Mouse (Mus musculus) heart, postnatal 10 days (tissue): Measurements from ENCODE around the gene Stk24. TPM values are rescaled to one million over a fixed set of nuclear protein-coding genes. Genes with fewer than 3 reads are reported as not detected.
A peak's percentile ranks its signal among the peaks of the same experiment; 100 is the strongest.
"Not testable (repeated sequence)": the region's sequence is repeated elsewhere in the genome, so short reads cannot be mapped to it uniquely, and the experiment has no call there.

Source experiments
- DNase-seq, 2 experiments: peaks; one replicate each; pipeline ENCODE4 v3.0.0; 2021
- intact Hi-C: fragments of 180-260 bp; cut with DNase I; formaldehyde crosslinking; loops from one replicate; pipeline ENCODE4 v1.15.1; 2025
- total RNA-seq, 2 experiments: library from RNA; stranded (reverse); gene quantifications; 2 replicates each; pipeline ENCODE4 v1.2.3; 2021

Stk24 gene
- total RNA-seq = 10 to 100 TPM; 86.3 to 96.3 TPM

- no peak for DNase-seq
- intact Hi-C loops = loop anchor here (2.0 kb wide), 3 partner anchors 33 to 71 kb away; no protein-coding TSS in a partner anchor
Observed at GRCm38 (mm10) chr14:121379827-121380145, at the start of gene Stk24. Gene Stk24 (minus strand): TSS chr14:121380011.

- intact Hi-C loops = no loop called here
- DNase-seq = no peak
Observed at GRCm38 (mm10) chr14:121428148-121428547, 48.3 kb upstream of the Stk24 start.

DNA sequence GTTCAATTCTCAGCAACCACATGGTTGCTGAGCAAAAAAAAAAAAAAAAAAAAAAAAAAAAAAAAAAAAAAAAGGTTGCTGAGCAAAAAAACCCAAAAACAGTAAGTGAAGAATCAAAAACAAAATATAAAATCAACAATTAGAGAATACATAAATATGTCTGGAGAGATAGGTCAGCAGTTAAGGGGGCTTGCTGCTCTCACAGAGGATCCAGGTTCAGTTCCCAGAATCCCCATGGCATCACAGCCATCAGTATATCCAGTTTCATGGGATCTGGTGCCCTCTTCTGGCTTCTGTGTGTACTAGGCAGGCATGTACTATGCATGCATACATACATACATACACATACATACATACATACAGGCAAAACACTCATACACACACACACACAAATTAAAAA lies 46.9 kb upstream of the Stk24 start:
- DNase-seq = no peak
- intact Hi-C loops = no loop called here

DNA sequence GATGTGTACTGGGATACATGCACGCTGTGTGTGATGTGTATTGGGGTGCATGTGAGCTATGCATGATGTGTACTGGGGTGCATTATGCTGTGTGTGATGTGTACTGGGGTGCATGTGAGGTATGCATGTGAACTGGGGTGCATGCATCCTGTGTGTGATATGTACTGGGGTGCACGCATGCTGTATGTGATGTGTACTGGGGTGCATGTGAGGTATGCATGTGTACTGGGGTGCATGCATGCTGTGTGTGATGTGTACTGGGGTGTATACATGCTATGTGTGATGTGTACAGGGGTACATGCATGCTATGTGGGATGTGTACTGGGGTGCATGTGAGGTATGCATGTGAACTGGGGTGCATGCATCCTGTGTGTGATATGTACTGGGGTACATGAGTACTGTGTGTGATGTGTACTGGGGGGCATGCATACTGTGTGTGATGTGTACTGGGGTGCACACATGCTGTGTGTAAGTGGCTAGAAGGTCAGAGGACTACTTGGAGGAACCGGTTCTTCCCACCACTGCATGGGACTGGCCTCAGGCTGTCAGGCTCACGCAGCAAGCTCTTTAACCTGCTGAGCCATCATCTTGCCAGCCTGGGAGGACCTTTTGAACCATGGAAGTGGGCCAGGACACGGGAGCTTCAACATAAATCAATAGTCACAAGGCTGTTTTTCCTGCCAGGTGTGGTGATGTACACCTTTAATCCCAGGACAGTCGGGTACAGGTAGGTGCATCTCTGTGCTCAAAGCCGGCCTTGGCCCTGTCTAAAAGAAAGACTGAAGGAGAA lies 45.4 kb upstream of the Stk24 start:
- DNase-seq = no peak
- intact Hi-C loops = no loop called here

- DNase-seq = peak in 1 of 2 experiments; percentile 59
- intact Hi-C loops = loop anchor here (2.0 kb wide), 1 partner anchor 45 kb away; no protein-coding TSS in a partner anchor
Observed at GRCm38 (mm10) chr14:121423341-121423751, 43.5 kb upstream of the Stk24 start.

GRCm38 (mm10) chr14:121422664-121423340 lies 43.0 kb upstream of the Stk24 start:
- intact Hi-C loops = loop anchor here (2.0 kb wide), 1 partner anchor 44 kb away; no protein-coding TSS in a partner anchor
- peak; percentile 66 to 72 for DNase-seq

- no peak for DNase-seq
- intact Hi-C loops = loop anchor here (2.0 kb wide), 1 partner anchor 43 kb away; no protein-coding TSS in a partner anchor
Observed at GRCm38 (mm10) chr14:121422000-121422399, 42.2 kb upstream of the Stk24 start.

GRCm38 (mm10) chr14:121417594-121417993 lies 37.8 kb upstream of the Stk24 start:
- intact Hi-C loops = no loop called here

GRCm38 (mm10) chr14:121416626-121417319 lies 37.0 kb upstream of the Stk24 start:
- no peak for DNase-seq
- intact Hi-C loops = no loop called here

More at GRCm38 (mm10) chr14:121417594-121417993, 37.8 kb upstream of the Stk24 start:
- DNase-seq = peak in 1 of 2 experiments; percentile 12

- no peak for DNase-seq
- intact Hi-C loops = no loop called here
Observed at GRCm38 (mm10) chr14:121414635-121415241, 34.9 kb upstream of the Stk24 start.

DNA sequence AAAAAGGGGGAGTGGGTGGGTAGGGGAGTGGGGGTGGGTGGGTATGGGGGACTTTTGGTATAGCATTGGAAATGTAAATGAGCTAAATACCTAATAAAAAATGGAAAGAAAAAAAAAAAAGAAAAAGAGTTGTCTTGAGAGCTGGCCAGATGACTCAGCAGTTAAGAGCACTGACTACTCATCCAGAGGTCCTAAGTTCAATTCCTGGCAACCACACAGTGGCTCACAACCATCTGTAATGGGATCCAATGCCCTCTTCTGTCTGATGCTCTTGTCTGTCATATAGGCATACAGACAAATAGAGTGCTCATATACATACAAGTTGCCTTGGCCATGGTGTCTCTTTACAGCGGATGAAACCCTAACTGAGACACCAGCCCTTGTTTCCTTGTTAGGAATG lies 33.9 kb upstream of the Stk24 start:
- intact Hi-C loops, DNase-seq: not testable (repeated sequence)

- intact Hi-C loops = no loop called here
- no peak for DNase-seq
Observed at GRCm38 (mm10) chr14:121408944-121409343, 29.1 kb upstream of the Stk24 start.

DNA sequence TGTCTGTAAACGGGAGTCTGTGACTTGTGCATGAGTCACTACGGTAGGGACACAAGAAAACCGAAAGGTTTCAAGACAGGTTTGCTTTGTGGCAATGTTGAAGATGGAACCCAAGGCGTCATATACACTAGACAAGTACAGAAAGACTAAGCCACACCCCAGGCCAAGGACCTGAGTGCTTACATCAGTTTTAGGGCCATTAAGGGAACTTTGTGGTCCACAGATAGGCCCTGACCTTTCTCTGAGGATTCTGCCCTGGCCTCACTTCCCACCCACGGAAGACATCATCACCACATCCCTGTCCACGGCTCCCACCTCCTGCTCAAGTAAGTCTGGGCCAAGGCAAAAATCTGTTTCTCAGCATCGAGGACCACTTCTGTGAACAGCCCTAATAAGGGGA lies 27.1 kb upstream of the Stk24 start:
- no peak for DNase-seq
- intact Hi-C loops = no loop called here

DNA sequence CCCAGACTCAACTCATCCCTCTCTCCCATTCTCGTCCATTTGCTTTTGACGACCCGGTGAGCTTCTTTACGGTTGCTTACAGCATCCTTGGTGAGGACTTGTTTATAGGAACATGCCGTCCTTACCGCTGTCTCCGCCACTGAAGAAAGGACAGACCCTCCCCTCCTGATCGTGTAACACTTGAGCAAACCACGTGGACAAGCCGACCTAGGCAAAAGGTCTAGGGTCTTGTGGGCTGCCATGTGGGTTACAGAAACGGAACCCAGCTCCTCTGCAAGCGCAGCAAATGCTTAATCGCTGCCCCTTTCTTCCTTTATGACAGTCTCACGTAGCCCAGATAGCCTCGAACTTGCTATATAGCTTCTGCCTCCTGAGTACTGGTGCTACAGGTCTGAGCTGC lies 25.7 kb upstream of the Stk24 start:
- intact Hi-C loops = no loop called here

GRCm38 (mm10) chr14:121405120-121405519 lies 25.3 kb upstream of the Stk24 start:
- intact Hi-C loops = no loop called here
- DNase-seq = no peak

More for the DNA sequence above, 25.7 kb upstream of the Stk24 start:
- DNase-seq = no peak

GRCm38 (mm10) chr14:121399676-121400075 lies 19.9 kb upstream of the Stk24 start:
- intact Hi-C loops = no loop called here
- no peak for DNase-seq

GRCm38 (mm10) chr14:121397471-121397870 lies 17.7 kb upstream of the Stk24 start:
- DNase-seq = no peak
- intact Hi-C loops = no loop called here

DNA sequence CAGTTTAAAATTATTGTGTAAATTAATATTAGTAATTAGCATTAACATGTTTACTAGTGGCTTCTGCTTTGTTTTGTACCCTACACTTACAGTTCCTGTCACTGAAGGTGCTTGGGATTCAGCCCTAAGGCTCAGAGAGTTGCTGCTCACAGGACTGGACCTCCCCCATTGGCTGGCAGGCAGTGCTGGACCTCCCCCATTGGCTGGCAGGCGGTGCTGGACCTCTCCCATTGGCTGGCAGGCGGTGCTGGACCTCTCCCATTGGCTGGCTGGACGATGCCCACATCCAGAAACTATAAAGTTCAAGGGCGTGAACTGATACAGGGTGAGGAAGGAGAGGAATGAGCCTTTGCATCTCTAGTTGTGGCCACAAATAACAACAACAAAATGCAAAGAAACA lies 15.3 kb upstream of the Stk24 start:
- intact Hi-C loops = no loop called here
- DNase-seq = no peak

DNA sequence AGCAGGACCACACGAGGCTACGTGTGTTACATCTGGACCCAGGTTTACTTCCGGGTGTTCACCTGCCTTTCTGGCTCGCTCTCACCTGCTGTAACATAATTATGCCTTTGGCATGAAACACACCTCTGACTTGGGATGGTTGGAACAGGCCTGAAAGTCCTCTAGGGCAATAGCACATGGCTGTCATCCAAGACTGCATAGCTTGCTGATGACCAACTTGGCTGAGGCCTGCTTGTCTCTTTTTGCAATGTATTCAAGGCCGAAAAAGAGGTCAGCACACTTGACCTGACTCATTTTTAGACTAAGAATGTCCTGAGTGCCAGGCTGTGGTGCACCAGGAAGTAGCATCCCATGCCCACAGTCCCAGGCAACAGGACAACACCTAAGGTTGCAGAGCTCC lies 12.1 kb upstream of the Stk24 start:
- intact Hi-C loops = no loop called here
- DNase-seq = peak; percentile 83

GRCm38 (mm10) chr14:121387760-121388159 lies 7.9 kb upstream of the Stk24 start:
- DNase-seq = no peak
- intact Hi-C loops = no loop called here

- intact Hi-C loops = no loop called here
- DNase-seq = no peak
Observed at GRCm38 (mm10) chr14:121385440-121385839, 5.6 kb upstream of the Stk24 start.
